ENCODE assay signal across 9 mouse cellular contexts in the genomic region with DNA sequence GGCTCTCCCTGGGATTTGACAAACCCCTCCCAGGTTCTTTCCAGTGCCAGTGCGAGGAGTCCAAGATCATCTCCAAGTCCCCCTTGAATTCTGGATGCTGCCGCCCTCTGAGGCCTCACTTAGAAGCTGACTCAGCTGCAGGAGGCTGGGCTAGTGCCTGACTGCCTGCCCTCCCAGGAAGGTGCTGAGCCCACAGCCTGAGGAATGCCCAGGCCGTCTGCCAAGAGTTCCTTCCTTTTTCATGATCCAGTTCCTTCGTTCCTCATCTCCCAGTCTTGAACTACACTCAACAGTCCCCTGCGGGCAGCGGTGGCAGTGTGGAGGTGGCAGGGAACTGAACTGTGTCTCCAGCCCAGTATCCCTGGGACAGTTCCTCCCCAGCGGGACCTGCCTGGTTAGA. TPM values are rescaled to one million over a fixed set of nuclear protein-coding genes. Genes with fewer than 3 reads are reported as not detected.
DNase-seq lines count a peak whose midpoint lies in the region; ATAC-seq lines count a peak whose summit lies in the region.
"Had no signal": no experiment of that assay in that cellular context is flagged by ENCODE, and none has a peak within 500 bp of the region (broad histone marks: within the 10 kb centered on the region; RNA-seq: fewer than 3 reads in every experiment).

No protein-coding gene starts in this region.

- H3K9ac ChIP-seq in heart, embryonic 13.5 days = peak overlapping the region; percentile 24; the same call in 1 of the 2 replicates
- H3K9ac ChIP-seq in limb, embryonic 15.5 days = no peak overlapping the region
- H3K9ac ChIP-seq in midbrain, embryonic 13.5 days (replicated peaks) = no peak overlapping the region
- H3K9ac ChIP-seq: liver, embryonic 13.5 days had no signal

- peak; percentile 15; the same call in 1 of the 2 replicates for ATAC-seq in heart, embryonic 13.5 days (ENCODE audit: extremely low read depth, insufficient number of reproducible peaks, low FRiP score, low TSS enrichment)
- peak; percentile 68; the same call in 1 of the 2 replicates for ATAC-seq in limb, embryonic 15.5 days (ENCODE audit: insufficient number of reproducible peaks, low FRiP score, low TSS enrichment, low read depth)
- no peak for ATAC-seq in midbrain, embryonic 13.5 days

- DNase-seq in right cerebral cortex, postnatal 10 days (ENCODE audit: low spot score in 2 of 2) = peak; percentile 60 to 68
- no peak for DNase-seq in right cerebral cortex, postnatal 36 days (ENCODE audit: low spot score in 2 of 2)
- peak; percentile 58 to 71 for DNase-seq in cerebellum, postnatal 14 days
- peak; percentile 65 for DNase-seq in testis, postnatal 14 days (ENCODE audit: low spot score)
- DNase-seq in frontal cortex, postnatal 36 days (ENCODE audit: low spot score in 2 of 2) = no peak
- DNase-seq: liver, embryonic 13.5 days had no signal

- 33% methylated on average over 7 of the region's 7 CpGs for WGBS in heart, embryonic 13.5 days
- 46% methylated on average over 7 of the region's 7 CpGs for WGBS in limb, embryonic 15.5 days
- whole genome bisulfite sequencing in midbrain, embryonic 13.5 days = 68% methylated on average over 7 of the region's 7 CpGs

- H3K27ac ChIP-seq in heart, embryonic 13.5 days (replicated peaks) = peak overlapping the region; percentile 34
- peak overlapping the region; percentile 67 for H3K27ac ChIP-seq in limb, embryonic 15.5 days
- no peak overlapping the region for H3K27ac ChIP-seq in midbrain, embryonic 13.5 days
- H3K27ac ChIP-seq: liver, embryonic 13.5 days had no signal

- H3K27me3 ChIP-seq in heart, embryonic 13.5 days (replicated peaks) = no peaks in the 10 kb centered on the region
- no peaks in the 10 kb centered on the region for H3K27me3 ChIP-seq in limb, embryonic 15.5 days
- 0 out of 2 replicates have a peak, but pooled peaks cover 3% of the 10 kb centered on the region for H3K27me3 ChIP-seq in midbrain, embryonic 13.5 days
- H3K27me3 ChIP-seq: liver, embryonic 13.5 days had no signal

- H3K9me3 ChIP-seq in heart, embryonic 13.5 days = no peaks in the 10 kb centered on the region
- no peaks in the 10 kb centered on the region for H3K9me3 ChIP-seq in limb, embryonic 15.5 days
- H3K9me3 ChIP-seq in midbrain, embryonic 13.5 days = no peaks in the 10 kb centered on the region
- H3K9me3 ChIP-seq: liver, embryonic 13.5 days had no signal

- peaks cover 33% of the 10 kb centered on the region for H3K4me1 ChIP-seq in heart, embryonic 13.5 days
- peaks cover 34% of the 10 kb centered on the region for H3K4me1 ChIP-seq in limb, embryonic 15.5 days
- H3K4me1 ChIP-seq in midbrain, embryonic 13.5 days (replicated peaks) = peaks cover 17% of the 10 kb centered on the region

- peak overlapping the region; percentile 24; the same call in 1 of the 2 replicates for H3K4me2 ChIP-seq in heart, embryonic 13.5 days
- H3K4me2 ChIP-seq in limb, embryonic 15.5 days = no peak overlapping the region
- no peak overlapping the region for H3K4me2 ChIP-seq in midbrain, embryonic 13.5 days (replicated peaks)
- H3K4me2 ChIP-seq: liver, embryonic 13.5 days had no signal

- no peaks in the 10 kb centered on the region for H3K36me3 ChIP-seq in heart, embryonic 13.5 days
- H3K36me3 ChIP-seq in limb, embryonic 15.5 days = no peaks in the 10 kb centered on the region
- no peaks in the 10 kb centered on the region for H3K36me3 ChIP-seq in midbrain, embryonic 13.5 days
- H3K36me3 ChIP-seq: liver, embryonic 13.5 days had no signal

- no peak overlapping the region for H3K4me3 ChIP-seq in heart, embryonic 13.5 days
- H3K4me3 ChIP-seq in limb, embryonic 15.5 days = no peak overlapping the region
- H3K4me3 ChIP-seq in midbrain, embryonic 13.5 days (replicated peaks) = no peak overlapping the region
- H3K4me3 ChIP-seq: liver, embryonic 13.5 days had no signal

RNA-seq across cellular contexts. Expression of a gene that starts 30.4 kb away (rescaled TPM):
- polyA plus RNA-seq in heart, embryonic 13.5 days (2015; fragmentation: Nextera tagmentation; extraction: Ambion mirVana) = 61.2 and 67.7 TPM in 2 replicates
- polyA plus RNA-seq in limb, embryonic 15.5 days (2015; fragmentation: Nextera tagmentation; extraction: Ambion mirVana) = 101 and 110 TPM in 2 replicates
- 87.8 and 94.2 TPM in 2 replicates for polyA plus RNA-seq in midbrain, embryonic 13.5 days (2015; fragmentation: Nextera tagmentation; extraction: Ambion mirVana)

Comparison
In these comparisons a context has a peak if more than half of its experiments do, and no peak if none do; other contexts are left out.
1. DNase-seq: peak in right cerebral cortex, postnatal 10 days (2 of 2), cerebellum, postnatal 14 days (2 of 2) and testis, postnatal 14 days (single experiment); none in right cerebral cortex, postnatal 36 days (0 of 2) and frontal cortex, postnatal 36 days (0 of 2).